Mouse (Mus musculus) liver, postnatal 0 days (tissue): ENCODE data around the gene Ezh1. TPM values are rescaled to one million over a fixed set of nuclear protein-coding genes. Genes with fewer than 3 reads are reported as not detected.
"Not testable (repeated sequence)": the region's sequence is repeated elsewhere in the genome, so short reads cannot be mapped to it uniquely, and the experiment has no call there.

Experiments used
- ATAC-seq: fragments of 200-750 bp; cut with Nextera tagmentation; 2 replicates; pipeline ENCODE4 v1.8.0; 2017; ENCODE audit warnings: mild to moderate bottlenecking, moderate library complexity
- DNase-seq: peaks from one replicate; pipeline ENCODE4 v3.0.0-alpha.2; 2016
- H3K27ac ChIP-seq: fragments of 300-500 bp; sonication (generic); 2 replicates; pipeline ENCODE4 v1.5.1; 2014; ENCODE audit warnings: antibody characterized with exemption, moderate library complexity, mild to moderate bottlenecking, low read depth
- H3K27me3 ChIP-seq: fragments of 300-500 bp; sonication (generic); 2 replicates; pipeline ENCODE4 v1.6.1; 2014; ENCODE audit warnings: low read length, control low read depth, mixed read lengths; ENCODE audit not compliant: insufficient read depth
- H3K36me3 ChIP-seq: fragments of 300-500 bp; sonication (generic); replicated peaks from 2 replicates; pipeline ENCODE4 v1.6.1; 2014; ENCODE audit warnings: mild to moderate bottlenecking, control low read depth, low read length, moderate library complexity, mixed read lengths; ENCODE audit not compliant: insufficient read depth
- H3K4me1 ChIP-seq: fragments of 300-500 bp; sonication (generic); 2 replicates; pipeline ENCODE4 v1.6.1; 2014; ENCODE audit warnings: antibody characterized with exemption, mild to moderate bottlenecking, control low read depth; ENCODE audit not compliant: insufficient read depth
- H3K4me2 ChIP-seq: fragments of 300-500 bp; sonication (generic); 2 replicates; pipeline ENCODE4 v1.6.1; 2014; ENCODE audit warnings: low read depth, mild to moderate bottlenecking, low read length, moderate library complexity, mixed read lengths
- H3K4me3 ChIP-seq: fragments of 300-500 bp; sonication (generic); 2 replicates; pipeline ENCODE4 v1.5.1; 2014; ENCODE audit warnings: low read depth, low read length
- H3K9ac ChIP-seq: fragments of 300-500 bp; sonication (generic); replicated peaks from 2 replicates; pipeline ENCODE4 v1.6.1; 2014; ENCODE audit warnings: mild to moderate bottlenecking, moderate library complexity
- H3K9me3 ChIP-seq: fragments of 300-500 bp; sonication (generic); 2 replicates; pipeline ENCODE4 v1.6.1; 2016; ENCODE audit warnings: mild to moderate bottlenecking, control low read depth, low read length, mixed read lengths
- CTCF ChIP-seq: sonication (generic); IDR thresholded peaks from 2 replicates; pipeline ENCODE4 v1.5.1; 2016; ENCODE audit warnings: antibody characterized with exemption, low read depth
- EP300 ChIP-seq: IDR thresholded peaks from 2 replicates; pipeline ENCODE4 v1.6.1; 2016; ENCODE audit warnings: antibody characterized with exemption, low read depth, mild to moderate bottlenecking
- WGBS: fragments of 180-500 bp; shearing (Covaris S2); extraction: QIAGEN DNeasy Blood & Tissue Kit; methylation state at CpG from one replicate; pipeline ENCODE4 v1.1.7; 2014; ENCODE audit not compliant: insufficient replicate concordance; 5-methylcytosine and 5-hydroxymethylcytosine counted together
- polyA plus RNA-seq: library from polyadenylated mRNA; unstranded; fragments of >200 nt; fragmentation: Nextera tagmentation; extraction: Ambion mirVana; gene quantifications from 2 replicates; pipeline ENCODE4 v1.2.1, GENCODE M21; 2015

Ezh1 gene
- polyA plus RNA-seq, 1 experiment from 2014 or later: 5.0 TPM

DNA sequence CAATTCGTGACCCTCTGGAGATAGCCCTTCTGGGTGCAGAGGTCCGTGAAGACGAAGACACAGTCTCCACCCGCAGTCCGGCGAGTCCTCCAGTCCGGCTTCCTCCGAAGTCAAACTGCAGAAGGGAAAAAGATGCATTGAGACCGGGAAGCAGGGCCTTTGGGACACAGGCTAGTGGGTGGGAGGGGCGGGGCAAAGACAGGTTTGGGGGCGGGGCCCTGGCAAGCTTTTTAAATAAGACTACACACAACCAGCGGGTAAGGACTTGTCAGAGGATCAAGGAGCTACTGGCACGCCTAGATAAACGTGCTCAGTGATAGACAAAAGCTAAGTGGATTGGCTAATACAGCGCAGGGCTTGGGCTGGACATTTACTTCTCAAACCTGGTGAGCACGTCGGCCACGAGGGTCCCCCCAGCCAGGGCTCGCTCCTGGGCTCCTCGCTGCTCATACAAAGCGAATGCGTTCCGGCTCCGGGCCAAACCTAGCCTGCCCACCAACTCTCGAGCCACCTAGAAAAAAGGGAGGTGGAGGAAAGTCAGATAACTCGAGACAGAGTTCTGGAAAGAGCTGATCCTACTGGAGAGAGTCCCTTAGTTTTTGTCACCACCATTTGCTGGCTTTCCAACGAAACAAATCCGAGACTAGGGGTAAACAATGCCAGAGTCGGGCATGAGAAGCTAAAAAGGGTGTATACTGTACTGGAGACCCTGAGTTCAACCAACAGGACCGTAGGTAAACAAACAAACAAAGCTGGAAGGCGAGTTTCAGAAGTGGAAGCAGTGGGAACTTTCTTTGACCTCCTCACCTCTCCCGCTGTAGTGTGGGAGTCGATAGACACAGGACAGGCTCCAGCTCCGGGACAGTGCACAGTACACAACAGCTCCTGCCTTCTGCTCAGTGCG is 61.3 kb downstream of the Ezh1 start:
- Histone ChIP-seq H3K4me2 (peak overlapping the region; percentile 44), H3K27me3 (peaks cover 69% of the 10 kb centered on the region), H3K4me1 (peaks cover 25% of the 10 kb centered on the region), H3K27ac (no peak overlapping the region), H3K36me3 (peaks cover 16% of the 10 kb centered on the region), H3K4me3 (0 out of 2 replicates have a peak overlapping the region, but pooled peaks have one; percentile 10), H3K9me3 (no peaks in the 10 kb centered on the region), H3K9ac (no peak overlapping the region)
- DNase-seq (no peak), ATAC-seq (peak; percentile 30; the same call in 1 of the 2 replicates)
- 20% methylated on average over 35 of the region's 35 CpGs for WGBS
- TF ChIP-seq CTCF: no peak
- no peak for TF ChIP-seq EP300

DNA sequence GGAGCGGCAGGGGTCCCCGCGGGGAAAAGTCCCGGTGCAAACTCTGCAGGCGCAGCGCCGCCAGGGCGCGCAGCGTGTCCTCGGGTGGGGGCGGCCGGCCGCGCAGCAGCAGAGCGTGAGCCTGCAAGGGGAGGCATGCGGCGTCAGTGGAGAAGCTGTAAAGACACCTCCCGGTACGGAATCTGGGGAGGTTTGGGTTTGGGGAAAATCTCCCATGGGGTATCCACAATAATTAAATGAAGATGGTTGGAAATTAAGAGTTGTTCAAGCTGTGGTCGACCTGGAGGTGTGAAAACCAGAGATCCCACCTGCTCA is 62.0 kb downstream of the Ezh1 start:
- H3K9me3 ChIP-seq: no peaks in the 10 kb centered on the region
- H3K27ac ChIP-seq: no peak overlapping the region
- peaks cover 19% of the 10 kb centered on the region for H3K4me1 ChIP-seq
- peak overlapping the region; percentile 4; the same call in 1 of the 2 replicates for H3K4me3 ChIP-seq
- H3K27me3 ChIP-seq: peaks cover 63% of the 10 kb centered on the region
- ATAC-seq (no peak), DNase-seq (no peak)
- peak overlapping the region; percentile 16; the same call in 1 of the 2 replicates for H3K4me2 ChIP-seq
- peaks cover 16% of the 10 kb centered on the region for H3K36me3 ChIP-seq
- no peak overlapping the region for H3K9ac ChIP-seq
- 18% methylated on average over 20 of the region's 21 CpGs for WGBS
- no peak for TF ChIP-seq EP300
- TF ChIP-seq CTCF: no peak

DNA sequence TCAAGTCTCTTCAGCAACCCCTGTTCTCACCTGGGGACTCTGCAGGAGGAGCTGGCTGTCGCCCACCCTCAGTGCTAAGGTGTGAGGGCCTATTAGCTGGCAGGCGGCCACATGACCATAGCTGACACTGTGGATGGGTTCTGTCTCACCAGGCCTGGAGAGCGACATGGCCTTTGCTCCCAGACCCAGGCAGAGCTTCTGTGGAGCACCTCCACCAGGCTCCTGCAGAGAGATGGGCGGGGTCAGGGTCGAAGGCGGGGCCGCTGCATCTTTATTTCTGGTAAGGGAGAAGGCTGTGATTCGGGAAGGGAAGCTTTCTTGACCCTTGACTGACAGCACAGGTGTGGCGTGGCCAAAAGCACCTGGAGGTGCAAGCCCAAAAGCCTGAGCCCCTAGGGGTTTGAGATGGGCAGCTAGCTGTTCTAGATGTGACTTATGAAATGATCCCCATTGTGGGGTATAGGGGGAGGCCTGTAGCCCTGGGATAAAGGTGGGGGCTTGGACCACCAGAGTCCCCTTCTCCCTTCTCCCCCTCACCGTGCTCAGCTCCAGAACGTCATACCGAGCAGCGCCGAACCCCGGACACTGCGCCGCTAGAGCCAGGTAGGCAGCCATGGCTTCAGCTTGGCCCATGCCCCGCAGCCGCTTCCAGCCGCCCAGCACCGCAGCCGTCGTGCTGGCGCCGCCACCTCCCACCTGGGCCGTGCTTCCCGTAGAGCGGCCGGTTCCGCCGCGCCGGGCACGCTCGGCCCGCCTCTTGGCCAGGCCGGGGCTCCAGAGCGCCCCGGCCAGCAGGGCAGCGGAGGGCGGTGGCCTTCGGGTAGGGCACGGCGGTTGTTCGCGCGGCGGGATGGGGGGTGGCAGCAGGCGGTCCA is 62.5 kb downstream of the Ezh1 start:
- peak overlapping the region; percentile 16; the same call in 1 of the 2 replicates for H3K4me2 ChIP-seq
- peak overlapping the region; percentile 4; the same call in 1 of the 2 replicates for H3K4me3 ChIP-seq
- peaks cover 58% of the 10 kb centered on the region for H3K27me3 ChIP-seq
- peaks cover 16% of the 10 kb centered on the region for H3K36me3 ChIP-seq
- peaks cover 19% of the 10 kb centered on the region for H3K4me1 ChIP-seq
- no peak overlapping the region for H3K9ac ChIP-seq
- DNase-seq (no peak), ATAC-seq (no peak; the same call in 1 of the 2 replicates)
- whole genome bisulfite sequencing: 27% methylated on average over 43 of the region's 49 CpGs
- no peaks in the 10 kb centered on the region for H3K9me3 ChIP-seq
- no peak overlapping the region for H3K27ac ChIP-seq
- TF ChIP-seq EP300 (no peak), CTCF (no peak)

DNA sequence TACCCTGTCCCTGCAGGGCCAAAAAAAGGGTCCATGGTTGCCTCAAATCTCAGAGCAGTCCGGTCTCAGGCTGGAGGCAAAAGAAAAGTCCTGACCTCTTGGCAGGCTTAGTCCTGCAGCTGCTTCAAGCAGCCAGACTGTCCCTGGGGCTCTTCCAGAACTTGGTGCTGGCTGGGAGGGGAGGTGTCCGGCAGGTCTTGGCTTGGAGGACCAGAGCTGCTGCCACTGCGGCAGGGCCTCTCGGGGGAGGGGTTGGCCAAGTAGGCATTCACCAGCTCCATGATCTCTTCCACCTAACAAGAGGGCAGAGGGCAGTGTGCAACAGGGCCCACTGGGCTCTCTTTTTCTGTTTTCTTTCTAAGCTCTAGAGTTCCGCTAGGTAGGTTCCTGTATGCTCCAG is 63.5 kb downstream of the Ezh1 start:
- TF ChIP-seq EP300 (no peak), CTCF (no peak)
- 65% methylated on average over 5 of the region's 5 CpGs for WGBS
- H3K9me3 ChIP-seq: no peaks in the 10 kb centered on the region
- ATAC-seq (no peak), DNase-seq (no peak)
- H3K4me2 ChIP-seq: no peak overlapping the region
- peaks cover 14% of the 10 kb centered on the region for H3K36me3 ChIP-seq
- H3K9ac ChIP-seq: no peak overlapping the region
- peaks cover 49% of the 10 kb centered on the region for H3K27me3 ChIP-seq
- no peak overlapping the region for H3K27ac ChIP-seq
- peaks cover 14% of the 10 kb centered on the region for H3K4me1 ChIP-seq
- no peak overlapping the region for H3K4me3 ChIP-seq

DNA sequence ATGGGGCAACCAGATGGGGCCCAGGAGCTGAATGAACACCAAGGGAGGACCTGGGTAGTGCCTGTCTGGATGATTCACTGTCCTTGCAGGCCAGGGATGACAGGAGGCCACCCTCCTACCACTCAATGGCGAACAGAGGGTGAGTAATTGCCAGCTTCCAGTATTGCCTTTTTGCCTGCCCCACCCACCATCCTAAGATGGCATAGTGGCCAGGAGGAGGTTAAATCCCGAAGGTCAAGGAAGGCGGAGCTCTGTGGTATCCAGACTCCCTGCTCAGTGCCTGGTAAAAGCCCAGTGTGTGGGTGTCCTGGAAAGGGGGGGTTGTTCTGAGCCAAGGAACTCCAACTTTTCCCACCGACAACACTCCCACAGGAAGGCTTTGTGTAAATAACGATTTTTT is 64.0 kb downstream of the Ezh1 start:
- Histone ChIP-seq H3K36me3 (peaks cover 11% of the 10 kb centered on the region), H3K4me2 (no peak overlapping the region), H3K27me3 (peaks cover 44% of the 10 kb centered on the region), H3K4me3 (no peak overlapping the region), H3K9me3 (no peaks in the 10 kb centered on the region), H3K4me1 (peaks cover 14% of the 10 kb centered on the region), H3K27ac (no peak overlapping the region), H3K9ac (no peak overlapping the region)
- DNase-seq (no peak), ATAC-seq (no peak)
- WGBS: 67% methylated on average over 5 of the region's 5 CpGs
- TF ChIP-seq EP300: no peak
- TF ChIP-seq CTCF: no peak

DNA sequence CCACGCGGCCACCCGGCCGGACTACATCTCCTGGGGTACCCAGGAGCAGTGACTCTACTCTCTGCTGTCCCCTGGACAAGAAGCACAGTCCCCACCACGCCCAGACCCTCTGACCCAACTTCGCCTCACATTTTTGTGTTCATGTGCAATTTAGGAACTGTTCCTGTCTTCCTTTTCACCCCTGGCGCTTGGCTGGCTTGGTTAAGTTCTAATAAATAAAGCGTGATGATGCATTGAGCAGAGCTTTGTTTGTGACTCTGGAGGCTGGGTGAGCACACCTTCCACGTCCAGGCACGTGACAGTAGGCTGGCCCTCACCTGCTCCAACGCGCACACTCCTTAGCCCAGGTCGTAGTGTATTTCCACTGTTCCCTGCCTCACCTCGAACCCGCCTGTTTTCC is 64.7 kb downstream of the Ezh1 start:
- no peaks in the 10 kb centered on the region for H3K9me3 ChIP-seq

DNA sequence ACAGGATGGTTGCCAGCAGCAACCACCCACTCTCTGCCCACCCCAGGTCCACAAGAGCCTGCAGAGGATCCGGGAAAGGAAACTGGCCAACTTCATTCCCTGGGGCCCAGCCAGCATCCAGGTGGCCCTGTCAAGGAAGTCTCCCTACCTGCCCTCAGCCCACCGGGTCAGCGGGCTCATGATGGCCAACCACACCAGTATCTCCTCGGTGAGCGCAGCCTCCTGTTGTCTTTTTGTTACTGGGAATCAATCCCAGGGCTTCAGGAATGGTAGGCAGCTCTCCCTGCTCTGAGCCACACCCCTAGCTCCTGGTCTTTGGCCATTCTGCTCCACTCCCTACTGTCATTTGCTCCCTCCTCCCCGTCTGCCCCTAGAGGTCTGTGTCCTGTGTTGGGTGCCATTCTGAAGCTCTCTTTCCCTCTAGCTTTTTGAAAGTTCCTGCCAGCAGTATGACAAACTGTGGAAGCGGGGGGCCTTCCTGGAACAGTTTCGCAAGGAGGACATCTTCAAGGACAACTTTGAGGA is 65.2 kb downstream of the Ezh1 start:
- DNase-seq, ATAC-seq, H3K4me2 ChIP-seq, H3K27ac ChIP-seq, H3K4me3 ChIP-seq, H3K9me3 ChIP-seq, H3K36me3 ChIP-seq, H3K9ac ChIP-seq: not testable (repeated sequence)
- H3K4me1 ChIP-seq: peaks cover 17% of the 10 kb centered on the region
- peaks cover 34% of the 10 kb centered on the region for H3K27me3 ChIP-seq
- WGBS: 72% methylated on average over 6 of the region's 8 CpGs

More for the DNA sequence above, 64.7 kb downstream of the Ezh1 start:
- Histone ChIP-seq H3K9ac (no peak overlapping the region), H3K4me2 (no peak overlapping the region), H3K36me3 (peaks cover 10% of the 10 kb centered on the region; the same call in 1 of the 2 replicates), H3K4me1 (peaks cover 14% of the 10 kb centered on the region), H3K4me3 (no peak overlapping the region), H3K27me3 (peaks cover 37% of the 10 kb centered on the region), H3K27ac (no peak overlapping the region)
- ATAC-seq (no peak), DNase-seq (no peak)
- TF ChIP-seq CTCF (no peak), EP300 (no peak)
- 84% methylated on average over 15 of the region's 15 CpGs for WGBS

DNA sequence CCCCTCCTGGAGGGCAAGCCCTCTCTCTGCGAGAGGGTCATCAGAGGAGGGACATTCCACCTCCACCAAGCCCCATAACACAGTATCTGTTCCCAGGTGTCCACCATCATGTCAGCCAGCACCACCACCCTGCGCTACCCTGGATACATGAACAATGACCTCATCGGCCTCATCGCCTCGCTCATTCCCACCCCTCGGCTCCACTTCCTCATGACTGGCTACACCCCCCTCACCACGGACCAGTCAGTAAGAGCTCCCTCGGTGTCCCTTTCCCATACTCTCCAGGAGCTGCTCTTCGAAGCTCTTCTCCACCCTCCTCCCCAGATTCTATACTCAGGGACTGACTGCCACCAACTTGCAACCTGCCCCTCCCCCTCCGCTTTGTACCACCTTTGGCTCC is 66.1 kb downstream of the Ezh1 start:
- WGBS: 44% methylated on average over 5 of the region's 10 CpGs
- not testable (repeated sequence) for H3K9ac ChIP-seq, H3K27ac ChIP-seq, ATAC-seq, H3K36me3 ChIP-seq, DNase-seq, H3K4me2 ChIP-seq, H3K9me3 ChIP-seq, H3K4me3 ChIP-seq
- Histone ChIP-seq H3K4me1 (peaks cover 14% of the 10 kb centered on the region), H3K27me3 (peaks cover 34% of the 10 kb centered on the region)
